Mouse (Mus musculus): ENCODE results near the gene Gm32717. TPM values are rescaled to one million over a fixed set of nuclear protein-coding genes. Genes with fewer than 3 reads are reported as not detected.
"Not testable (repeated sequence)": the region's sequence is repeated elsewhere in the genome, so short reads cannot be mapped to it uniquely, and the experiment has no call there.

Gm32717 gene
- polyA plus RNA-seq, 1 experiment: 0.03 TPM

DNA sequence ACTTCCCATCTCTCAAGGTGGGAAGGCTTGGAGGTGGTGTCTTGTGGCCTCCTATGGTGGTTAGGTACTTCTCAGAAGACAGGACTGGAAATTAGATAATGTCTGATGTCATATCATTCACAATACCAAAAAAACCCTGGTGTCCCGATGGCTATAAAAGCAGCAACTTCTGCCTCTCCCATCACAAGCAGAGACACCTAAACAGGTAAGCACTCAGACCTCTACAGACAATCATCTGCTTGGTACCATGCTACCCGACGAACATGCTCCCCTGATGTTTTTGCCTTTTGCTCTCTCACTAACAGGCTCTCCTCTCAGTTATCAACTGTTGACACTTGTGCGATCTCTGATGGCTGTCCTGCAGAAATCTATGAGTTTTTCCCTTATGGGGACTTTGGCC is 35.9 kb downstream of the Gm32717 start, which contains the start of gene Il22:
Il22 (plus strand) TSS at position 301 of the 400 bp plus-strand sequence.
- TF ChIP-seq POLR2A (IDR thresholded peaks at IDR 0.05; ENCODE audit: borderline replicate concordance, insufficient read depth, low read length) (no peak), CTCF (IDR thresholded peaks at IDR 0.05; ENCODE audit: borderline replicate concordance, insufficient read depth, low read depth, low read length) (no peak)
- Histone ChIP-seq H3K27ac (ENCODE audit: insufficient read depth, low read length) (no peak within 1 kb of the TSS), H3K27me3 (ENCODE audit: control insufficient read depth, insufficient read depth, low read length) (no peaks in the 10 kb centered on the region), H3K4me3 (replicated peaks; ENCODE audit: insufficient read depth, low read depth, low read length) (no peak within 1 kb of the TSS), H3K4me1 (ENCODE audit: control insufficient read depth, insufficient read depth, low read length) (no peaks in the 10 kb centered on the region)
- no peak for DNase-seq
- WGBS: 96% methylated on average over 4 of the region's 4 CpGs

DNA sequence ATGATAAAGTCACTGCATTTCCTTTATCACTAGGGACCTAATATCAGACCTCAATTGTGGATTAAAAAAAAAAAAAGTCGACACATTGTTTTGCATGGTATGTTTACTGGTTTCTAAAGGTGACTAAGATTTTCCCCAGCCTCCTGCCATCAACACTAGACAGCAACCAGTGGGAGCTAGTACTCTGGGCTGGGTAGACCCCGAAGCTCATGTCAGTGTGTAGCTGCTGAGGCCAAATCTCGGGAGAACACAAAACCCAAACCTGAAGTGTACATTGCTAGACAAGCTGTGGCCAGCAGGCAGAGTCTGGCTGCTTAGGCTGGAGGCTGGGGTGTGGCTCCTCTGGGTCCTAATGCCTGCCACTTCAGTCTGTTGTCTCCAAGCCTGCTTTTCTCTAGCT is 45.4 kb downstream of the Gm32717 start:
- H3K4me1 ChIP-seq (ENCODE audit: control insufficient read depth, insufficient read depth, low read length); H3K27ac ChIP-seq (ENCODE audit: insufficient read depth, low read length); DNase-seq; H3K27me3 ChIP-seq (ENCODE audit: control insufficient read depth, insufficient read depth, low read length); H3K4me3 ChIP-seq (replicated peaks; ENCODE audit: insufficient read depth, low read depth, low read length): not testable (repeated sequence)
- 19% methylated on average over 3 of the region's 3 CpGs for WGBS

Other genes with a start within 250 kb of the Gm32717 start
- gene Mdm1, start 99.0 kb downstream of the Gm32717 start, polyA plus RNA-seq (2012; rRNA removed): 15.5 and 16.2 TPM in 2 replicates
- gene Il22, start 35.8 kb downstream of the Gm32717 start, polyA plus RNA-seq (2012; rRNA removed): 5.7 and 6.2 TPM in 2 replicates
- gene Gm32802, start 17.9 kb upstream of the Gm32717 start, polyA plus RNA-seq (2012; rRNA removed): 0.03 TPM in 1 of 2 replicates, not detected in the other
- 39.4 and 42.9 TPM in 2 replicates for gene Iltifb, start 54.3 kb upstream of the Gm32717 start, polyA plus RNA-seq (2012; rRNA removed)
- gene Gm9040, start 86.2 kb upstream of the Gm32717 start, polyA plus RNA-seq (2012; rRNA removed): not detected in 2 replicates
- not detected in 2 replicates for gene Gm9044, start 91.6 kb upstream of the Gm32717 start, polyA plus RNA-seq (2012; rRNA removed)
- gene Gm9045, start 97.1 kb upstream of the Gm32717 start, polyA plus RNA-seq (2012; rRNA removed): 0.05 and 0.07 TPM in 2 replicates
- gene Gm9046, start 102.5 kb upstream of the Gm32717 start, polyA plus RNA-seq (2012; rRNA removed): not detected in 2 replicates
- not detected in 2 replicates for gene Gm9048, start 107.9 kb upstream of the Gm32717 start, polyA plus RNA-seq (2012; rRNA removed)
- gene Gm9049, start 113.3 kb upstream of the Gm32717 start, polyA plus RNA-seq (2012; rRNA removed): 0.05 and 0.07 TPM in 2 replicates
- not detected in 2 replicates for gene Ifng, start 200.3 kb upstream of the Gm32717 start, polyA plus RNA-seq (2012; rRNA removed)